Mouse (Mus musculus) gastrocnemius, adult 2 months (tissue): ENCODE measurements at regions not wholly inside any gene's neighbourhood (a gene's known extent, or its start where the extent isn't known, plus 50 kb on each side); places are given as distances from the start of the nearest gene placed in this dataset.

Experiments
- DNase-seq: peaks from one replicate; pipeline ENCODE4 v3.0.0; 2022
- H3K27ac ChIP-seq: fragments of 200-600 bp; 2 replicates; pipeline ENCODE4 v1.8.1; 2022; ENCODE audit warnings: mild to moderate bottlenecking
- H3K4me3 ChIP-seq: fragments of 200-600 bp; 2 replicates; pipeline ENCODE4 v1.8.1; 2022; ENCODE audit warnings: mild to moderate bottlenecking, moderate library complexity
- CTCF ChIP-seq: fragments of 200-600 bp; IDR thresholded peaks from 2 replicates; pipeline ENCODE4 v1.8.1; 2022; ENCODE audit warnings: antibody characterized with exemption, mild to moderate bottlenecking, moderate library complexity
- intact Hi-C: fragments of 180-260 bp; cut with DNase I; formaldehyde crosslinking; loops from one replicate; pipeline ENCODE4 v1.15.1; 2025

DNA sequence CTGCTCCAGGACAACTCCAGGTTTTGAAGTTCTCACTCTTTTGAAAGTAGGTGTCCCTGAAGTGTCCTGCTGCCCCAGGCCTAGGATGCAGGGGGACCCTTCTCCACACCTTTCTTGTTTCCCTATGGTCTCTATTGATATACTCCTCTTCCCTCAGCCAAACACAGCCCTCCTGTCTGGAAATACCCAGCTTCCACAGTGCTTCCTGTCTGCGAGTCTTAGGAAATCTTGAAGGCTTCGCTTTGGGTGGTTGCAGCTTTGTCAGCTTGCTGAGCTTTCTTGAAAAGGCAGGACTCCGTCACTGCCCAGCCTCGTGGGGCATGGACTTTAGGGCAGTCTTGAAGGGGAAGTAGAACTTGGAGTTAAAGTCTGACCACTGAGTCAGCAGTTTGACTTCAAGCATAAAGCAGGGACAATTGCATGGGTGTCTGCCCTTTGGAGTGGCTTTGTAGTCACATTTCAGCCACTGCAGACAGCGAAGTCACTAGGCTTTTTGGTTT, 51.1 kb upstream of the Lrrc52 start:
- intact Hi-C loops: no loop called here
- Histone ChIP-seq H3K27ac (no peak overlapping the region), H3K4me3 (no peak overlapping the region)
- no peak for DNase-seq
- TF ChIP-seq CTCF: no peak

DNA sequence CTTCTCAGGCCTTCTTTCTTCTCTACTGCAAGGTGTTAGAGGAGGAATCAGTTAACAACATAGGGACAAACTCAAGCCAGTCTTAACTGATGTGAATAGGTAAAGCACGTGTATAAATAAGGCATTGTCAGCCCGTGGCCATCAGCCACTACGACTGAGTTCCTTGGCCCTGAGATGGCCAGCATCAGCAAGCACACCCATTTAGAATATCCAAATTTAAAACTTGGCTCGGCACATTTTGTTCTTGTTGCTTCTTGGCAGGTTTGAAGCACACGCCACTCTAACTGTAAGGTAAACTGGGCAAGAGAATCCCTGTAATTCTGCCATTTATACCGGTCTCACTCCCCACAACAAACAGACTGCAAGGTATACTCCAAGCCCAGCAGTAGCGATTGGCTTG, 57.3 kb upstream of the Lrrc52 start:
- intact Hi-C loops: no loop called here
- DNase-seq: peak; percentile 53
- Histone ChIP-seq H3K27ac (peak overlapping the region; percentile 71), H3K4me3 (peak overlapping the region; percentile 33; the same call in 1 of the 2 replicates)
- TF ChIP-seq CTCF: no peak

DNA sequence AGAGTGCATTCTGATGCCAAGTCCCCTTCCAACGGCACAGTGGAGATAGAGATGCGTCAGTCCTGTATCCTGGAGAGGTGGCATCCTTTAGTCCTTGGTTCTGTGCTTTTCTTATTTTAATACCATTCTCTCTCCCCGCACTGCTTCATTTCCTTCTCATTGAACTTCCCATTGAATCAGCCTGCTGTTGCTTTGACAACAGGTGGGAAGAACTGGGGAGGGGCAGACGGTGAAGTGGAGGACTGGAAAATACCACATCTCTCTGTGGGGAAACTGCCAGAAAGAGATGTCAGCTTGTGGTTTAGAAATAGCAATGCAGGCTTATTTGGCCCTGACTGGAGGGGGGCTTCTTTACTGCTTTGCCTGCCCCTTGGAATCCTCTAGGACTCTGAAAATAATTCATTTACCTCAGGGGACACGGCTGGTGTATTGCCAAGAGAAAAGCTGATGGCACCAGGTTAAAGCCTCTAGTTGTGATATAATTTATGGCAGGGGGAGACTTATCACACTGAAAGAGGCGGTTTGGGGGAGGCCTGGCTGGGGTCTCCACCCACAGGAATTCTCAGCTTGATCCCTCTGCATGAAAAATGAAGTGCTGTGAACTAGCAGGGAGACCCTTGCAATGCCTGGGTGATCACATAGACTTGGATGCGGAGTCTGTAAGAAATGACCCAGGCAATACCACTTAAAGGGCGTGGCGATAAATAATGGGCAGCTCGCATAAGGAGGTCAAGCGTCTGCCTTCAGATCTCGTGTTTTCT, 65.4 kb upstream of the Rxrg start:
- Histone ChIP-seq H3K4me3 (no peak overlapping the region), H3K27ac (no peak overlapping the region)
- no peak for DNase-seq
- TF ChIP-seq CTCF: no peak
- intact Hi-C loops: no loop called here

DNA sequence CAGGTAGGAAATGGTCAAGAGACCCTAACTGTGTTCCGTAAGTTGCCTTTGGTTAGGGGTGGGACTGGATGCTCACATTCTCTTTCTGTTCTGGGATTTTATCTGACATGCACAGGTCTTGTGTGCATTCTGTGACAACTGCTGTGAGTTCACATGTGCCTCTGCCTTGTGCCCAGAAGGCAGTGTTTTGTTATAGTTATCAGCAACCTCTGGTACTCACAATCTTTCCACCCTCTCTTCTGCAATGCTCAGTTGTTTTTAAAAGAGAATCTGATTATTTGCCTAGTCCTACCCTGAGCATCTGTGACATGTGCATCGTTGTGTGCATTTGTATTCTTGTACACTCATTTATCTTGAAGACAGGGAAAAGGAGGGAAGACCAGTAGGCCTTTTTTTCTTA, 52.2 kb upstream of the Rxrg start:
- DNase-seq: no peak
- intact Hi-C loops: no loop called here
- TF ChIP-seq CTCF: no peak
- no peak overlapping the region for H3K27ac ChIP-seq
- H3K4me3 ChIP-seq: no peak overlapping the region

DNA sequence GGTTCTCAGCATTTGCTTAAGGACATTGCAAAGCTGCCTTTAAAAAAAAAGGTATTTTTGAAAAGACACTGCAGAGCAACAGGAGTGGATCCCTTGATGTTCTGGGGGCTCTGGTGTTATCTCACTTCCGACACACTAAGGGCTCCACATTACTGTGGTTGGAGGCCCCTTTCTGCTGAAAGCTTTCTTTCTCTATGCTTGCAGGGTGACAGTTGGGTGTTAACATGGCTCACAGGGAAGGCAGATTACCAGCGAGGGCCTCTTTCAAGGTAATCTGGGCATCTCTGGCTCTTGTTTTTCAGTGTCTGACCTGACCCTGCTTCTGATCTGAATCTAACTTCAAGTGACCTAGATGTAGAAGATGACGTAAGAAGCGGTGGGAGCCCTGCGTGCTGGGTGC, 50.9 kb upstream of the Rxrg start:
- TF ChIP-seq CTCF: no peak
- DNase-seq: no peak
- H3K27ac ChIP-seq: no peak overlapping the region
- H3K4me3 ChIP-seq: no peak overlapping the region
- intact Hi-C loops: no loop called here
